Mouse (Mus musculus): ENCODE results near the gene Vmn1r116. TPM values are rescaled to one million over a fixed set of nuclear protein-coding genes. Genes with fewer than 3 reads are reported as not detected.
"Not testable (repeated sequence)": the region's sequence is repeated elsewhere in the genome, so short reads cannot be mapped to it uniquely, and the experiment has no call there.

The Vmn1r116 gene
- total RNA-seq (2021): not detected
- long read RNA-seq, experiment 1: 0 reads
- long read RNA-seq, experiment 2: 0 reads

DNA sequence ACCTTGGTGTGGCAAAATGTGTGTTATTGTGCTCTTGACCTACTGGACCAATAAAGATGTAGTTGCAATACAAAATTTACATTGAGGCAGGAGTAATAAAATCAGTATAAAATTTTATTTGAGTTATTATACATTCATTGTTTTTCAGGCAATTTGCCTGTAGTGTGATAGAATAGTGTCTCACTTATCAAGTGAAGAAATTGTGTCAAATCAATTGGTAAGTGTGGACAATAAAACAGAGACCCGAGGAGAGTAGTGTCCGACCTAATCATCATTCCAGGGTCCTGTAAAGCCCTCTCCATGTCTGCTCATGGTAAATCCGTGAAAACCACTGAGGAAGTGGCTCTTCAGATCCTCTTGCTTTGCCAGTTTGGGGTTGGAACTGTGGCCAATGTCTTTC is at the start of gene Vmn1r116:
Vmn1r116 (plus strand) TSS at position 301 of the 400 bp plus-strand sequence.
- not testable (repeated sequence) for DNase-seq (ENCODE audit: low spot score in 2 of 2)

DNA sequence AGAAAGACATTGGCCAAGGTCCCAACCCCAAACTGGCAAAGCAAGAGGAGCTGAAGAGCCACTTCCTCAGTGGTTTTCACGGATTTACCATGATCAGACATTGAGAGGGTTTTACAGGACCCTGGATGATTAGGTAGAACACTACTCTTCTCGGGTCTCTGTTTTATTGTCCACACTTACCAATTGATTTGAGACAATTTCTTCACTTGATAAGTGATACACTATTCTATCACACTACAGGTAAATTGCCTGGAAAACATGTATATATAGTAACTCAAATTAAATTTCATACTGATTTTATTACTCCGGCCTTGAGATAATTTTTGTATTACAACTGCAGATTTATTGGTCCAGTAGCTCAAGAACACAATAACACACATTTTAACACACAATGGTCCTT is 27.2 kb upstream of the Vmn1r116 start, which contains the start of gene Vmn1r115:
Vmn1r115 (minus strand) TSS at position 101 of the 400 bp plus-strand sequence.
- DNase-seq (ENCODE audit: low spot score in 2 of 2): not testable (repeated sequence)

GRCm38 (mm10) chr7:20884021-20884420 is 12.0 kb downstream of the Vmn1r116 start, which contains the start of gene Vmn1r117:
TSS of gene Vmn1r117 (minus strand) at chr7:20884121.
- DNase-seq (ENCODE audit: low spot score in 2 of 2): not testable (repeated sequence)

- not testable (repeated sequence) for DNase-seq (ENCODE audit: low spot score in 2 of 2)
These were observed 40.2 kb downstream of the Vmn1r116 start, which contains the start of gene Vmn1r118 for GRCm38 (mm10) chr7:20912247-20912646. TSS of gene Vmn1r118 (minus strand) at chr7:20912347.

Other genes with a start within 250 kb of the Vmn1r116 start
- gene Vmn1r107, start 203.3 kb upstream of the Vmn1r116 start, total RNA-seq (2021): not detected
- not detected for gene Vmn1r111, start 169.0 kb upstream of the Vmn1r116 start, total RNA-seq (2021)
- not detected for gene Gm10668, start 141.6 kb upstream of the Vmn1r116 start, total RNA-seq (2021)
- gene Vmn1r112, start 101.1 kb upstream of the Vmn1r116 start, total RNA-seq (2021): not detected
- not detected for gene Vmn1r113, start 85.0 kb upstream of the Vmn1r116 start, total RNA-seq (2021)
- not detected for gene Vmn1r114, start 60.1 kb upstream of the Vmn1r116 start, total RNA-seq (2021)
- gene Vmn1r115, start 27.3 kb upstream of the Vmn1r116 start, total RNA-seq (2021): not detected
- not detected for gene Vmn1r117, start 11.9 kb downstream of the Vmn1r116 start, total RNA-seq (2021)
- gene Vmn1r118, start 40.1 kb downstream of the Vmn1r116 start, total RNA-seq (2021): not detected
- gene Vmn1r119, start 140.2 kb downstream of the Vmn1r116 start, total RNA-seq (2021): not detected
- not detected for gene Vmn1r120, start 181.5 kb downstream of the Vmn1r116 start, total RNA-seq (2021)
- gene Vmn1r121, start 226.3 kb downstream of the Vmn1r116 start, total RNA-seq (2021): not detected

Measured in gastrocnemius, postnatal 4 days (tissue).